Mouse (Mus musculus): ENCODE measurements at regions not wholly inside any gene's neighbourhood (a gene's known extent, or its start where the extent isn't known, plus 50 kb on each side); places are given as distances from the start of the nearest gene placed in this dataset.
"Not testable (repeated sequence)": the region's sequence is repeated elsewhere in the genome, so short reads cannot be mapped to it uniquely, and the experiment has no call there.

DNA sequence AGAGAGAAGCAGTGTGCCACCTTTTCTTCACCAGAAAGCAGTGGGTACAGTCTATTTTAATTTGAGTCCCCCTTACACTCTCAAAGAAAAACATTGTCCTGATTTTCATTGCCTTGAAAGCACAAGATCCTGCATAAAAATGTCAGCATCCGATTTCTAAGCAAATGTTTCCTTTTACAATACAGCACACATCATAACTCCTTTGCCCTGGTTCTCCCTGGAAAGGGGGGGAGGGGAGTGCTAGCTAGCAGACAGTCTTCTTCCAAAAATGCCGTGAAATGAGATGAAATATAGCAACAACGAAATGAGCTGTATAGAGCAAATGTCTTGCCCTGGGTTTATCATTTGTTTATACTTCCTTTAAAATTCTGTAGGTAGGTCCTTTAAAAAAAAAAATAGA, 350.5 kb upstream of the Hand2 start:
- no peaks in the 10 kb centered on the region for H3K9me3 ChIP-seq (replicated peaks)
- no peak overlapping the region for H3K4me3 ChIP-seq
- 0 out of 2 replicates have a peak overlapping the region, but pooled peaks have one; percentile 28 for H3K27ac ChIP-seq
- peaks cover 17% of the 10 kb centered on the region for H3K4me1 ChIP-seq
- DNase-seq (ENCODE audit: low spot score): no peak
- 46% methylated on average over 3 of the region's 3 CpGs for WGBS
- H3K36me3 ChIP-seq: no peaks in the 10 kb centered on the region
- no peaks in the 10 kb centered on the region for H3K27me3 ChIP-seq (ENCODE audit: low read depth, poor library complexity, severe bottlenecking)

DNA sequence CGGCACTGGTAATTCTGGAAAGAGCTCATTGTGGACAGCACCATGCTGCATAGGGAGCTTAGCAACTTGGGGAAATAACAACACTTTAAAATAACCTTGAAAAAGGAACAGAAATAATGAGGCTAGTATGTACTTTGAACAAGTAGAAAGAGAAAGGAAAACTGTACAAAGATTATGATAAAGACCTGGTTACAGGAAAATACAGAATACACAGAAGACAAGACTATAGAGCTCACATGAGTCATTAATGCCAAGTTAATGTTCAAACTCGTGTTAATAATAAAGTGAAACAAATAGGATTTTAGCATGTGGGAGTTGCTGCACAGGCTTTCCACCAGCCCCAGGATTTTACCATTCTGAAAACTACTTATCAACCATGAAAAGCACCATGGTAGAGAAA, 341.8 kb upstream of the Hand2 start:
- no peak for DNase-seq (ENCODE audit: low spot score)
- H3K27ac ChIP-seq: no peak overlapping the region
- 85% methylated on average over 2 of the region's 2 CpGs for WGBS
- no peak overlapping the region for H3K4me3 ChIP-seq
- peaks cover 17% of the 10 kb centered on the region for H3K4me1 ChIP-seq
- H3K36me3 ChIP-seq: no peaks in the 10 kb centered on the region
- no peaks in the 10 kb centered on the region for H3K27me3 ChIP-seq (ENCODE audit: low read depth, poor library complexity, severe bottlenecking)
- H3K9me3 ChIP-seq (replicated peaks): no peaks in the 10 kb centered on the region

DNA sequence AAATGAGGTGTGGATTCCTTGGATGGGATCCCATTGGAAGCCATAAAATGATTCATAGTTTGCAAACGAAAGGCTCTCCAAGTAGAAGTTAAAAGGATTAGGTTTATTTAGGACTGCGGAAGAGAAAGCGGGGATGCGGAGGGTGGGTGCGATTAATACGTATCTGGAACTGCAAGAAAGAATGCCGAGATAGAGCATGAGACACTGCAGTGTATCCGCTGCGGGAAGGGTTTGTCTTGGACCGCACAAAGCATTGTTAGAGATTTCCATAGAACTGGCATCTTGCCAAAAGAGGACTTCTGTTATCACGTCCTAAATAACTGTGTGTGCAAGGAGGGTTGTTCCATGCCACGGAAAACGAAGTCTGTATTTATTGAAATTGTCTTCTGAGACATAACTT, 341.4 kb upstream of the Hand2 start:
- no peaks in the 10 kb centered on the region for H3K27me3 ChIP-seq (ENCODE audit: low read depth, poor library complexity, severe bottlenecking)
- H3K9me3 ChIP-seq (replicated peaks): no peaks in the 10 kb centered on the region
- H3K27ac ChIP-seq: no peak overlapping the region
- no peak overlapping the region for H3K4me3 ChIP-seq
- no peak for DNase-seq (ENCODE audit: low spot score)
- no peaks in the 10 kb centered on the region for H3K36me3 ChIP-seq
- 92% methylated on average over 13 of the region's 13 CpGs for WGBS
- peaks cover 22% of the 10 kb centered on the region for H3K4me1 ChIP-seq

DNA sequence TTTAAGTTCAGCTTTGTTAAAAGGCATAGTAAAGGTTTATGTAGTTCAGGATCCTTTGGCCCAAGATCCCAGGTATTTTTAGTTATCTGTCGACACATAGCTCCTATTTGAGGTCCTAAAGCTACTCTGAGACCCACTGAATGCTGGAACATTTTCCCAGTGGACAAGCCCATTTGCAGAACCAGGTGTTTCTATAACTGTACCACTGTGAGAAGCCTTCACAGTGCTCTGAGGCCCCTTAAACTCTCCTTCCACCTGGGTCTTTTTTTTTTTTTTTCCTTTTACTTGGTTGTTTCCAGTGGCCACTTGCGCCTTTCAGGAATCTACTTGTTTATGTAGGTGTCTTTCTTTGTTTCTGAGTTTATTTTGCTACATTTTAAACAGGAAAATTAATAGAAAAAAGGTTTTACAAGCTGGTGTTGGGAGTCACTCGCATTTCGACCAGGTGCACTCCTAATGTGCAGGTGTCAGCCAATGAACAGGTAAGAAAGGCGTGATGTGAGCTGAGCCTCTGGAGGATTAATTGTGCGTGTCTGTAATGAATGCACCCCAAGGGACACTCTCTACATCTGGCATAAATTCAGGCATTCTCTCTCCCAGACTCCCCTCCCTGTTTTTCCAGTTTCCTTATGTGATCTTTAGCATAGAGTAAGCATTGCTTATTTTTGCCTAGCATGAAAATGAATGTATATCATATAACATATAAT, 310.3 kb upstream of the Hand2 start:
- Histone ChIP-seq H3K27ac (no peak overlapping the region), H3K4me1 (peaks cover 30% of the 10 kb centered on the region), H3K4me3 (no peak overlapping the region), H3K36me3 (no peaks in the 10 kb centered on the region), H3K9me3 (replicated peaks) (no peaks in the 10 kb centered on the region), H3K27me3 (ENCODE audit: low read depth, poor library complexity, severe bottlenecking) (no peaks in the 10 kb centered on the region)
- no peak for DNase-seq (ENCODE audit: low spot score)
- 75% methylated on average over 6 of the region's 6 CpGs for WGBS

DNA sequence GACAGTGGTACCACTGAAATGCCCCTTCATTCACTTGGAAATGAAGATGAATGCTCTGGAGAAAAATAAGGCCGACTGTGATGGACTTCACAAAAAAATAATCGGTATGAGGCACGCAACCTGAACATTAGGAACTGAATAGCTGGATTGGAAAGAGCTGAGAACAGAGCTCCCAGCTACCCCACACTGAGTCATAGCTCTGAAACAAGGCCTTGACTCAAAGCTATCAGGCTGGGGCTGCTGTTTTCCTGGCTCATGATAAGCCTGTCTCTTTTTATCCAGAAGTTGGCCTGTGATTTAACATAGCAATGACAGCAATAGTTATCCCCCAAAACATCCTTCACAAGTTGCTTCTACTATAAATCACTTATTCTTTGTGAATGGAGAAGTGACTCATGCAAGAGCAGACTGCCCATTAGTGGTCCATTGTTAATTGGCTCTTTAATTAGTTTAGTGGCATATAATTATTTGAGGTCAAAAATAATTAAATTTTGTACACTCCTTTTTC, 306.9 kb upstream of the Hand2 start:
- no peak overlapping the region for H3K27ac ChIP-seq
- H3K27me3 ChIP-seq (ENCODE audit: low read depth, poor library complexity, severe bottlenecking): no peaks in the 10 kb centered on the region
- peaks cover 30% of the 10 kb centered on the region for H3K4me1 ChIP-seq
- H3K9me3 ChIP-seq (replicated peaks): no peaks in the 10 kb centered on the region
- no peak for DNase-seq (ENCODE audit: low spot score)
- no peak overlapping the region for H3K4me3 ChIP-seq
- no peaks in the 10 kb centered on the region for H3K36me3 ChIP-seq
- WGBS: 75% methylated on average over 3 of the region's 3 CpGs

DNA sequence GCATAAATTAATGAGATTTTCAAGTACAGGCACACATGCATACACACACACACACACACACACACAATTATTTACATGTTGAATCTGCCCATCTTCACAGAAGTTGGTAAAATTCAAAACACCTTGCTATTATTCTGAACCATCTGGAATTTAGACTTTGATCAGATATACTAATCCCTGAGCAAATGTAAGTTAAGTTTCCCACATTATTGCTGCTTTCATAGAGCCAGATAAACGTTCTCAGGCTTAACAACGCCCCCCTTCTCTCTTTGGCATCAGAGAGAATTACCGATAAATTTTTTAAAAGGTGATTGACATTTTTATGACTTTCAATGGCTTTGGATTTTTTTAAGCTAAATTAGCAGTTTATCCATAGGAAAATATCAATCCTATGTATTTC, 304.5 kb upstream of the Hand2 start:
- no peak for DNase-seq (ENCODE audit: low spot score)
- Histone ChIP-seq H3K9me3 (replicated peaks) (no peaks in the 10 kb centered on the region), H3K27ac (no peak overlapping the region), H3K4me3 (no peak overlapping the region), H3K27me3 (ENCODE audit: low read depth, poor library complexity, severe bottlenecking) (no peaks in the 10 kb centered on the region), H3K4me1 (peaks cover 12% of the 10 kb centered on the region), H3K36me3 (no peaks in the 10 kb centered on the region)
- 78% methylated on average over 3 of the region's 3 CpGs for WGBS

DNA sequence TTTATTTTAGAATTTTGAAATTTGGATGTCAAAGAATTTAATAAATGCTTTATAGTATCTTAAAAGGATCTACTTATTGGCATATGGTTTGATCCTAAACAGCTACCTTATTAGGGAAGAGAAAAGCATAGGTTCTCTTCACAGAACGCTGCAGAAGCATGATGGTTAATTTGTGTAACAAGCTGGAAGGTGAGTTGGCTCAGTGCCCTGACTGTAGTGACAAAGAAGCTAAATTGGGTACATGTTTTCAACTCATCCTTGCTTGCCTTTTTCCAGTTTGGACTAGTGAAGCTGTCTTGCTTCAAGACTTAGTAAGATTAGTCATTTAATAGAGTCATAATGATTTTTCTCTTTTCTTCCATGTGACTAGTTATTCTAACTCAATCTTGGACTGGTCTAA, 292.7 kb upstream of the Hand2 start:
- not testable (repeated sequence) for H3K9me3 ChIP-seq (replicated peaks); DNase-seq (ENCODE audit: low spot score); H3K4me1 ChIP-seq; H3K27me3 ChIP-seq (ENCODE audit: low read depth, poor library complexity, severe bottlenecking); H3K36me3 ChIP-seq; H3K4me3 ChIP-seq; H3K27ac ChIP-seq
- WGBS: 96% methylated on average over 1 of the region's 1 CpGs

DNA sequence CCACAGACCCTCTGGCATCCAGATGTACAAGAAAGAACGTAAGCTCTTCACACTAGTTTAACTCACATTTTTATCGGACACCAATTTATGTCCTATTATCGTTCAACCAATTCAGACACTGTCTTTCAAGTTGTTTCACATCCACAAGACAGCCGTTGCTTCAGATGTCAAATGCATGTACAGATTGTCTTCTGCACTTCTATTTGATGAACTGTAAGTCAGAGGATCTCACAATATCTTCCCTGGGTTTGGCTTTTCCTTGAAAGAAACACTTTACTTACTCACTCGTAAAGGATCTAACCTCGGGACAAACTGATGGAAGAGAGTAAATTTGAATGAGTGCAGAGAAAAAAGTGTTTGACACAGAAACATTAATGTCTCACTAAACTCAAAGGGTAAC, 272.3 kb upstream of the Hand2 start:
- H3K27ac ChIP-seq: no peak overlapping the region
- DNase-seq (ENCODE audit: low spot score): no peak
- WGBS: 90% methylated on average over 6 of the region's 6 CpGs
- H3K9me3 ChIP-seq (replicated peaks): no peaks in the 10 kb centered on the region
- no peaks in the 10 kb centered on the region for H3K27me3 ChIP-seq (ENCODE audit: low read depth, poor library complexity, severe bottlenecking)
- no peak overlapping the region for H3K4me3 ChIP-seq
- peaks cover 24% of the 10 kb centered on the region for H3K4me1 ChIP-seq
- H3K36me3 ChIP-seq: no peaks in the 10 kb centered on the region

DNA sequence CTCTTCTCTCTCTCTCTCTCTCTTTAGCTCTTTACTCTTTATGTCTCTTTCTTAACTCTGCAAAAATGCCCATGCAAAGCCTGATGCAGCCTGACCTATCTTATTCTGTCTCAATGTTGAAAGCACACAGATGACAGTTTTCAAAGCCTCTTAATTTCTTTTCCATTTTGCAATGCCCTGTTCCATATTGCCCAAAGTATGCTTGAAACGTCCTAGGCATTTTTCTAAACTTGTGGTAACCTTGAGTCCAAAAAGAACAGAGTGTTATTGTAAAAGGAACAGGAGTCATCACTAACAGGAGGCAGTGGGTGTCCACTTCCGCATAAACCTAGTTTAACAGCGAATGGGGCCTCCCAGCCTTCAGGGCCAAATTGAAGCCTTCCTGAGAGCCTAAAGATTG, 271.9 kb upstream of the Hand2 start:
- H3K27me3 ChIP-seq (ENCODE audit: low read depth, poor library complexity, severe bottlenecking): no peaks in the 10 kb centered on the region
- peaks cover 25% of the 10 kb centered on the region for H3K4me1 ChIP-seq
- no peaks in the 10 kb centered on the region for H3K36me3 ChIP-seq
- H3K9me3 ChIP-seq (replicated peaks): no peaks in the 10 kb centered on the region
- WGBS: 78% methylated on average over 3 of the region's 3 CpGs
- no peak overlapping the region for H3K4me3 ChIP-seq
- H3K27ac ChIP-seq: no peak overlapping the region
- DNase-seq (ENCODE audit: low spot score): no peak

DNA sequence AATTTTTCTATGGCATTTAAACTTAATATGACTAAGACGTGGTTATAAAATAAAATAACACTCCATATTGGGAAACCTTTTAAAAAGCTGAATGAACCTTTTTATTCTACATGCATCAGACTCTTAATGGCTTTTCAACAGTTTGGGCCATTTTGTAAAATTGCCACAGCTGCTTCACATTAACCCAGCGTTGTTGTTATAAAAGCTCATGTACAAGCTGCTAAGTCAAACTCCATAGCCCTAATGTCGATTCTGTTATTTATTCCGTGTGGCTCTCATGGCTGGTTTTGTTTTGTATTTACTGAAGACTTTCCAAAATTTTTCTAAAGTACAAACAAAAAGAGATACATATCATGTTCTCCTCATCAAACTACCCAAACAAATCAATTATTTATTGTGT, 268.1 kb upstream of the Hand2 start:
- Histone ChIP-seq H3K4me1 (peaks cover 25% of the 10 kb centered on the region), H3K36me3 (no peaks in the 10 kb centered on the region), H3K27me3 (ENCODE audit: low read depth, poor library complexity, severe bottlenecking) (no peaks in the 10 kb centered on the region), H3K9me3 (replicated peaks) (no peaks in the 10 kb centered on the region), H3K4me3 (no peak overlapping the region), H3K27ac (peak overlapping the region; percentile 66)
- no peak for DNase-seq (ENCODE audit: low spot score)
- 39% methylated on average over 4 of the region's 4 CpGs for WGBS

DNA sequence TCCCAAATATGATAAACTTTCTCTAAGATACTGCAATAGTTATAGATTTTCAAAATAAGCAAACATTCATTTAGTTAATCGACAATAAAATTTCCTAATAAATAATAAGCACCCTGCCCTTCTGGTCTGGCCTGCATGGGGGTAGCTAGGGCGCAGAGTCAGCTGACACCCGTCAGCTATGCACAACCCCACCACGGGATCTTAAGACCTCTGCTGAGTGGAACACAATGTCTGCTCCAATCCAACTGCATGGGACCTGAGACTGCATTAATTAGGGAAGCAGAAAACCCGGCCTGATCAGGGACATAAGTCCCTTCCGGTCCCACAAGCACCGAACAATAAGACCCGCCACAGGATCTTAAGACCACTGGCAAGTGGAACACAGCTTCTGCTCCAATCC, 243.8 kb upstream of the Hand2 start:
- no peak for DNase-seq (ENCODE audit: low spot score)
- no peak overlapping the region for H3K27ac ChIP-seq
- H3K4me1 ChIP-seq: no peaks in the 10 kb centered on the region
- WGBS: 90% methylated on average over 8 of the region's 8 CpGs
- no peaks in the 10 kb centered on the region for H3K9me3 ChIP-seq (replicated peaks)
- H3K4me3 ChIP-seq: no peak overlapping the region
- no peaks in the 10 kb centered on the region for H3K36me3 ChIP-seq
- H3K27me3 ChIP-seq (ENCODE audit: low read depth, poor library complexity, severe bottlenecking): no peaks in the 10 kb centered on the region

DNA sequence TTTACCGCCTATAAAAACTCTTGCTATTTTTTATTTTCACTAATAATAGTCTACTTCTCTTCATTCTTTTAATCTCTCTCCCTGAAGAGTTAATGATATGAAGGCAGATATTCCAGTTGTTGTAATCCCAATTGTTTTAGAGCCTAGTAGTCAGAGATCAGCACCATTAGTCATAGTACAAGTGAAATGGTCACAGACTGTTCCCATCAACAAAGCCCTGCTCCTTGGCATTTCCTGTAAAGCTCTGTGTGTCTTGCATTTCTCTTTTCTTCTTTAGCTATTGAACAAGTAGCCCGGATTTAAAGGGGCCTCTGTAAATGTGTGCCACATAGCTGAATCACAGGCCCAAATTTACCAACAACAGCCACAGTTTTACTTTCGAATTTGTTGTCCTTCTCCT, 234.0 kb upstream of the Hand2 start:
- Histone ChIP-seq H3K4me3 (no peak overlapping the region), H3K4me1 (no peaks in the 10 kb centered on the region), H3K27ac (no peak overlapping the region), H3K9me3 (replicated peaks) (no peaks in the 10 kb centered on the region), H3K27me3 (ENCODE audit: low read depth, poor library complexity, severe bottlenecking) (no peaks in the 10 kb centered on the region), H3K36me3 (no peaks in the 10 kb centered on the region)
- no peak for DNase-seq (ENCODE audit: low spot score)
- 85% methylated on average over 3 of the region's 3 CpGs for WGBS

DNA sequence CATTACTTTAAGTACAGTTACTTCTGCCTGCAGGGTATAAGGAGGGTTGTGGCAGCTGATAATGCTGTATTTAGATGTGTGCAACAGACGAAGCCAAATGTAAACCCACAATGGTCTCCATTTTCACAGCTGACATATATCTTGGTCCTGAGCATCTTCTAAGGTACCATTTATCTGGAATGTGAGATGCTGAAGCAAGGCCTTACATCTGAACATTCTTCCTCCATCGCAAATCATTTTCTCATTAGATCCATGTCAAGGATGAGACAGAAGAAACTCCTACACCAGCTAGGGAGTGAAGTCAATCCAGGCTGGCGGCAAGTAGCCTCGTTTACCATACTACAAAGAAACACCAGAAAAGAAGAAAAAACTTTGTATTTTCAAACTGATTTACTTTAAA, 228.4 kb upstream of the Hand2 start:
- H3K36me3 ChIP-seq: no peaks in the 10 kb centered on the region
- no peaks in the 10 kb centered on the region for H3K27me3 ChIP-seq (ENCODE audit: low read depth, poor library complexity, severe bottlenecking)
- no peaks in the 10 kb centered on the region for H3K9me3 ChIP-seq (replicated peaks)
- H3K4me1 ChIP-seq: peaks cover 5% of the 10 kb centered on the region; the same call in 1 of the 2 replicates
- H3K4me3 ChIP-seq: no peak overlapping the region
- DNase-seq (ENCODE audit: low spot score): no peak
- WGBS: 76% methylated on average over 4 of the region's 4 CpGs
- H3K27ac ChIP-seq: no peak overlapping the region

DNA sequence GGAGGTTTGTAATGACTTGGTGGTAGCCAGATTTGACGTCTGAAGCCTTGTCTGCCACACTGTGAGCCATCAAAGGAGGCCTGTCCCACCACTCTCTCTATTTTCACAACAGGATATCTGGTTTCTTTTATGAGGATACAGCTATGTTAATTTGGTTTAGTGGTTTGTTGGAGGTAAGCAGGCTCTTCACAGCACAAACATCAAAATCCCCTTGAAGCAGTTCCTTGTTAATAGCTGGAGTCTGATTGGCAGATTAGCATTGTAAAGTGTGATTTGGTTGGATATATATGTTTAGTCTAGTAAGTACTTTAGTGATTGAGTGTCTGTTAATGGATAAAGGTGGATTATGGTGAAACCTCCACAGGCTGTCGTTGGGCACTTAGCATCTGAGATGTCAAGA, 225.6 kb upstream of the Hand2 start:
- no peak for DNase-seq (ENCODE audit: low spot score)
- WGBS: 27% methylated on average over 2 of the region's 2 CpGs
- no peaks in the 10 kb centered on the region for H3K27me3 ChIP-seq (ENCODE audit: low read depth, poor library complexity, severe bottlenecking)
- no peaks in the 10 kb centered on the region for H3K9me3 ChIP-seq (replicated peaks)
- peaks cover 5% of the 10 kb centered on the region; the same call in 1 of the 2 replicates for H3K4me1 ChIP-seq
- no peak overlapping the region for H3K27ac ChIP-seq
- no peak overlapping the region for H3K4me3 ChIP-seq
- no peaks in the 10 kb centered on the region for H3K36me3 ChIP-seq
